Mouse (Mus musculus): ENCODE measurements around the gene 4930578G10Rik. TPM values are rescaled to one million over a fixed set of nuclear protein-coding genes. Genes with fewer than 3 reads are reported as not detected.
A peak's percentile ranks its signal among the peaks of the same experiment; 100 is the strongest.

The 4930578G10Rik gene
- polyA plus RNA-seq, 1 experiment from 2014 or later, result 0.67 TPM

DNA sequence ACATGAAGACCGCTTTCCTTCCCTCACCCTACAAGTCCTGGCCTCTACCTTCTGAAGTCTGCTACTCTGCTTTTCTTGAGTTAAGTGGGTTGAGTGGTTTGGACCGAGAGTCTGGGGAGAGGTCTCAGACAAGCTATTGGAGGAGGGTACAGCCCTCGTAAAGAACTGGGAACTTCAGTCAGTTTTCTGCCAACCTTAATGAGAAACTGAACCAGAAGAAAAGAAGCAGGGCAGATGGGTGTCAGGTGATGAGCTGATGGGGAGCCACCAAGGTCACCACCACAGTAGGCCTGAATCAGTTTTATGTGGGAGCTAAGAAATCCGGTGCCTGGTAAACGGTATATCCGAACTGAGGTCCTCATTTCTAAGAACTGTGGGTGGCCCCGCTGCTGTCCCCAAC, 136.8 kb downstream of the 4930578G10Rik start:
- no peaks in the 10 kb centered on the region for H3K9me3 ChIP-seq (ENCODE audit: control insufficient read depth, low read length)
- no peaks in the 10 kb centered on the region for H3K4me1 ChIP-seq (replicated peaks; ENCODE audit: control insufficient read depth, insufficient read depth, low read length)
- no peak overlapping the region for H3K9ac ChIP-seq
- no peak for DNase-seq (ENCODE audit: low spot score)
- no peaks in the 10 kb centered on the region for H3K27me3 ChIP-seq (ENCODE audit: control insufficient read depth, insufficient read depth, low read length)
- ATAC-seq (ENCODE audit: low FRiP score), result no peak
- H3K4me3 ChIP-seq (replicated peaks; ENCODE audit: low read length), result no peak overlapping the region
- H3K36me3 ChIP-seq (replicated peaks; ENCODE audit: control insufficient read depth, insufficient read depth), result no peaks in the 10 kb centered on the region
- H3K4me2 ChIP-seq (replicated peaks), result no peak overlapping the region
- WGBS, result 92% methylated on average over 7 of the region's 7 CpGs
- no peak overlapping the region for H3K27ac ChIP-seq

DNA sequence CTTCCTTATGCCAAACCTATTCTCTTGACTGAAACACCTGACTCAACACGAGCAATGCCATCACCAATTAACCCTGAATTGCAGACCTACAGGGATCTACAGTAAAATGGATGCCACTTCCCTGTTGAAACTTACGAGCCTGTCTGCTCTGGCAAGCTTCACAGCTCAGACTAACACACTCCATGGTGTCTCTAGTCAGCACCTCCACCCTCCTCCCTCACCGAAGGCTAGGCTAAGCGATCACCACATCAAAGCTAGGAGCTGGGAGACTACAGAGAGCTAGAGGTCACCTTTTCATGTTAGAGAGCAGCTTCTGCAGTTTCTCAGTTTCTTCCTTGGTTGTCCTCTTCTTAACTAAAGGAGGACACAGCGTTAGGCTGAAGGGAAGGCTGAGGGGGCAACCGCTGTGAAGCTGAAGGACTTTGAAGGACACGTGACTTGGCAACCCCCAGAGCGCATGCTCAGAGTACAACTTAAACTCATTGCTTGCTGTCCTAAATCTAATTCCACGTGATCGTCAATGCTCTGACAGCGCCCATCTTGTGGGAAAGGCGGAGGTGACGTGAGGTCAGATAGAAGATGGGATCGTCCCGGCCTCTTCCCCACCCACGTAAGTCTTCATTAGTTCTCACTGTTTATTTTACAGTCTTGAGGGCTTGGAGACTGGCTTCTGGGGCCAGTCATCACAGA, 137.5 kb downstream of the 4930578G10Rik start:
- Histone ChIP-seq H3K4me3 (replicated peaks; ENCODE audit: low read length) (no peak overlapping the region), H3K9me3 (ENCODE audit: control insufficient read depth, low read length) (no peaks in the 10 kb centered on the region), H3K27me3 (ENCODE audit: control insufficient read depth, insufficient read depth, low read length) (no peaks in the 10 kb centered on the region), H3K4me1 (replicated peaks; ENCODE audit: control insufficient read depth, insufficient read depth, low read length) (no peaks in the 10 kb centered on the region), H3K4me2 (replicated peaks) (no peak overlapping the region), H3K9ac (no peak overlapping the region), H3K36me3 (replicated peaks; ENCODE audit: control insufficient read depth, insufficient read depth) (no peaks in the 10 kb centered on the region), H3K27ac (no peak overlapping the region)
- DNase-seq (ENCODE audit: low spot score) (no peak), ATAC-seq (ENCODE audit: low FRiP score) (no peak)
- 87% methylated on average over 16 of the region's 16 CpGs for WGBS

DNA sequence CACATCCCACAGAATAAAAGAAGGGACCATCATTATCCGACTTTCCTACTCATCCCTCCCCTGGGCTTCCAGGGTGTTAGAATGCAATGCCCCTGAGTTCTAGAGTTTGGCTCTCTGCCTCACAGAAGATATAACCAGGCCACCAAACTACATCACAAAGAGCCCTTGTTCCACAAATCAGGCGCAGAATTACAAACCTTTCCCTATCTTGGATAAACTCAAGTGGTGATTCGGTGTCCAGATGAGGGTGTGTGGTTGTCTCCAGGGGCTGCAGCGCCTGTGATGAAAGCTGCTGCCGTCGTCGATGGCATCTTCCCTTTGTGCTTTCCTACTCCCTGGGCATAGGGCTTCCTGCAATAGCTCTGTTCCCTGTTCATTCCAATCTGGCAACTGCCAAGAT, 138.8 kb downstream of the 4930578G10Rik start, which contains the start of gene Fam205c:
Fam205c (minus strand) TSS at position 101 of the 400 bp plus-strand sequence.
- DNase-seq (ENCODE audit: low spot score), result no peak
- Histone ChIP-seq H3K4me1 (replicated peaks; ENCODE audit: control insufficient read depth, insufficient read depth, low read length) (no peaks in the 10 kb centered on the region), H3K27ac (no peak within 1 kb of the TSS), H3K27me3 (ENCODE audit: control insufficient read depth, insufficient read depth, low read length) (no peaks in the 10 kb centered on the region), H3K4me2 (replicated peaks) (no peak within 1 kb of the TSS), H3K4me3 (replicated peaks; ENCODE audit: low read length) (no peak within 1 kb of the TSS), H3K9ac (no peak within 1 kb of the TSS), H3K9me3 (ENCODE audit: control insufficient read depth, low read length) (no peaks in the 10 kb centered on the region), H3K36me3 (replicated peaks; ENCODE audit: control insufficient read depth, insufficient read depth) (no peaks in the 10 kb centered on the region)
- 85% methylated on average over 7 of the region's 7 CpGs for WGBS
- ATAC-seq (ENCODE audit: low FRiP score), result no peak

DNA sequence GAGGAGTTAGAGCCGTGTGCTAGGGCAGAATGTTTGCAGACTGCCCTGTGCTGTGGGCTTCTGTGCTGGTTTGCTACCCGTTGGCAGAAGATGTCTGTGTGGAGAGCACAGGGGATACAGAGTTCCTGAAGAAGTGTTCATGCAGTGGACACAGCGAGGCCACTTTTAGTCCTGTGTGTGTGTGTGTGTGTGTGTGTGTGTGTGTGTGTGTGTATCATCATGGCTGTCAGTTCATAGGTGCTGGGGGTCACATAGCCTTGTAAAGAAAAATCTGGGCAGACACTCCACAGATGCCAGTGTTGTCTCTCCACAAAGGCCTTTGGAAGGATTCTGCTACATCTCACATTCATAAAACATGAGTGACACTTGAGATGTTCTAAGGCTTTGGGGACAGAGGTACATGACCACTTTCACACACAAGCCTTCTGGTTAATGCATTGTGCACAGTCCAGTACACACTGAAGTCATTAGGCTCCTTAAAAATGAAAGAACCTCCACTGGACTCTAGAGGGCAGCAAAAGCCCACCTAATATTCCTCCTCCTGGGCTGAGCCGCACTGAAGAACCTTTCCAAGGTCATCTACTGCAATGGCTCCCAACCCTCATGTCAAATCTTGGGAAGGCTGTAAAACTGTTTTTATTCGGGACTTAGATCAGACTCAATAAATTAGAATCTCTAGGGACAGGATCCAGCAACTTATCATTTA, 141.4 kb downstream of the 4930578G10Rik start:
- Histone ChIP-seq H3K4me2 (replicated peaks) (no peak overlapping the region), H3K4me1 (replicated peaks; ENCODE audit: control insufficient read depth, insufficient read depth, low read length) (no peaks in the 10 kb centered on the region), H3K9me3 (ENCODE audit: control insufficient read depth, low read length) (no peaks in the 10 kb centered on the region), H3K4me3 (replicated peaks; ENCODE audit: low read length) (no peak overlapping the region), H3K27ac (no peak overlapping the region), H3K9ac (no peak overlapping the region), H3K27me3 (ENCODE audit: control insufficient read depth, insufficient read depth, low read length) (no peaks in the 10 kb centered on the region), H3K36me3 (replicated peaks; ENCODE audit: control insufficient read depth, insufficient read depth) (no peaks in the 10 kb centered on the region)
- WGBS, result 37% methylated on average over 5 of the region's 5 CpGs
- peak; percentile 92 for ATAC-seq (ENCODE audit: low FRiP score)
- DNase-seq (ENCODE audit: low spot score), result peak; percentile 89

DNA sequence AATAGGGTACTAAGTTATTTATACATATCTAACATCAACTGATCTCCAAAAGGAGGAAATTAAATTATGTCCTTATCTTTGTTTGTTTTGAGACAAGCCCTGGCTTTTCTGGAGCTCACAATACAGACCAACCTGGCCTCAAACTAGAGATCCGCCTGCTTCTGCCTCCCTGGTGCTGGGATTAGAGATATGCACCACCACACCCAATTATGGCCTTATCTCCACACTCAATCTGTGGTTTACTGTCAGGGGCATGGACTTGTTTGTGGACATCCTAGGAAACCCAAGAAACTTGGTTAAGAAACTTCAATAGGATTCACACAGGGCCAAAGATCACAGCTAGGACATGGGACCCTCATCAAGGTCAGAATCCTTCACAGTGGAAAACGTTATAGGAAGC, 142.3 kb downstream of the 4930578G10Rik start:
- ATAC-seq (ENCODE audit: low FRiP score) (no peak), DNase-seq (ENCODE audit: low spot score) (no peak)
- Histone ChIP-seq H3K27ac (no peak overlapping the region), H3K4me3 (replicated peaks; ENCODE audit: low read length) (no peak overlapping the region), H3K9ac (no peak overlapping the region), H3K4me2 (replicated peaks) (no peak overlapping the region), H3K27me3 (ENCODE audit: control insufficient read depth, insufficient read depth, low read length) (no peaks in the 10 kb centered on the region), H3K4me1 (replicated peaks; ENCODE audit: control insufficient read depth, insufficient read depth, low read length) (no peaks in the 10 kb centered on the region), H3K9me3 (ENCODE audit: control insufficient read depth, low read length) (no peaks in the 10 kb centered on the region), H3K36me3 (replicated peaks; ENCODE audit: control insufficient read depth, insufficient read depth) (no peaks in the 10 kb centered on the region)
- 87% methylated on average over 2 of the region's 2 CpGs for WGBS

DNA sequence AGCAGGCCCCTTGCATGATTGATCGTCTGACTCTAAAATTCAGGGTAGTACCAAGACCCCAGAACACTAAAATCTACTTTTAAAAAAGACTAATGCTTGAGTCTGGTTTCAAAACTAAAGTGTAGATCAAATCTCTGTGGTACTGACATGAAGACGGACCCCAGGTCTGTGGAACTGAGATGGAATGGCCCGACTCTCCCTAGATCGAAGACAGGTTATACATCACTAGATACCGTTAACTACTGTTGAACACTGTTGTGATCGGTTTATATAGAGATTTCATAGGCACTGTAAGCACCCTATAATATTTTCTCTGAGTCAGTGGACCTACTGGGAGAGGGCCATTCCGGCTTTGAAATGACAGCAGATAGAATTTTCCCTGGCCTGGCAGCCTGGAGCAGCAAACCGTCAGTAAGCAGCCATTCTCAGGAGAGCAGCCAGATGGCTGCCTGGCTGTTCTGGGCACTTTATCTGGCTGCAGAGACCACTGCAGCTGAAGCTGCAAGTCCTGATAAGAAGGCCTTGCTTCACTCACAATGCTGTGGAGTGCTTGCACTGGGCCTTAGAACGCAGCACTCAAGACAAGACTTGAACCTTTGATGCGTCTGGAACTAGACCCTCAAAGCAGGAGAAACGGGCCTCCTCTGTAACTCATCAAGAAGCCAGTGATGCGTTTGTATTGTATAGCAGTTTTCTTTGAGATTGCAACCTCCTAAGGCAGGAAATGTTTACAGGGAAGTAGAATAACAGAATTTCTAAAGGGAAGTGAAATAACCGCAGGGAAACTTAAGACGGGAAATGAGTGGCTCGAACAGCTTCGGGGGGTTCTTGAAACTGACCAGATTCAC, 144.7 kb downstream of the 4930578G10Rik start:
- DNase-seq (ENCODE audit: low spot score) (no peak), ATAC-seq (ENCODE audit: low FRiP score) (no peak)
- no peak overlapping the region for H3K4me2 ChIP-seq (replicated peaks)
- WGBS, result 74% methylated on average over 16 of the region's 16 CpGs
- no peaks in the 10 kb centered on the region for H3K27me3 ChIP-seq (ENCODE audit: control insufficient read depth, insufficient read depth, low read length)
- H3K4me1 ChIP-seq (replicated peaks; ENCODE audit: control insufficient read depth, insufficient read depth, low read length), result no peaks in the 10 kb centered on the region
- H3K36me3 ChIP-seq (replicated peaks; ENCODE audit: control insufficient read depth, insufficient read depth), result no peaks in the 10 kb centered on the region
- H3K9me3 ChIP-seq (ENCODE audit: control insufficient read depth, low read length), result no peaks in the 10 kb centered on the region
- peak overlapping the region; percentile 54 for H3K27ac ChIP-seq
- no peak overlapping the region for H3K4me3 ChIP-seq (replicated peaks; ENCODE audit: low read length)
- H3K9ac ChIP-seq, result no peak overlapping the region

DNA sequence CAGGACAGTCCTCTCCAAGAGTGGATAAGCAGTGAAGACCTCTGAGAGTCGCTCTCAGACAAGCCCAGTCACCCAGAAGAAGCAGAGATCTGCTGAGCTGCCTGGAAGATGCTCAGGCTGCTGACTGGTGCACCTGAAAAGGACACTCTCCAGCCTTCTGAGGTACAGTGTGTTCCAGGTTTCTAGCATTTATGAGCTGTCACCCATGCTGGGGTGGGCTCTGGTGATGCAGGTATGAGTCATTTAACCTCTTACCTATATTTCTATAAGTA, 145.3 kb downstream of the 4930578G10Rik start:
- no peaks in the 10 kb centered on the region for H3K27me3 ChIP-seq (ENCODE audit: control insufficient read depth, insufficient read depth, low read length)
- WGBS, result 63% methylated on average over 1 of the region's 1 CpGs
- H3K27ac ChIP-seq, result peak overlapping the region; percentile 54; the same call in 1 of the 2 replicates
- no peaks in the 10 kb centered on the region for H3K36me3 ChIP-seq (replicated peaks; ENCODE audit: control insufficient read depth, insufficient read depth)
- no peak overlapping the region for H3K9ac ChIP-seq
- H3K4me1 ChIP-seq (replicated peaks; ENCODE audit: control insufficient read depth, insufficient read depth, low read length), result no peaks in the 10 kb centered on the region
- no peak overlapping the region for H3K4me3 ChIP-seq (replicated peaks; ENCODE audit: low read length)
- H3K4me2 ChIP-seq (replicated peaks), result no peak overlapping the region
- ATAC-seq (ENCODE audit: low FRiP score) (no peak), DNase-seq (ENCODE audit: low spot score) (no peak)
- H3K9me3 ChIP-seq (ENCODE audit: control insufficient read depth, low read length), result no peaks in the 10 kb centered on the region

DNA sequence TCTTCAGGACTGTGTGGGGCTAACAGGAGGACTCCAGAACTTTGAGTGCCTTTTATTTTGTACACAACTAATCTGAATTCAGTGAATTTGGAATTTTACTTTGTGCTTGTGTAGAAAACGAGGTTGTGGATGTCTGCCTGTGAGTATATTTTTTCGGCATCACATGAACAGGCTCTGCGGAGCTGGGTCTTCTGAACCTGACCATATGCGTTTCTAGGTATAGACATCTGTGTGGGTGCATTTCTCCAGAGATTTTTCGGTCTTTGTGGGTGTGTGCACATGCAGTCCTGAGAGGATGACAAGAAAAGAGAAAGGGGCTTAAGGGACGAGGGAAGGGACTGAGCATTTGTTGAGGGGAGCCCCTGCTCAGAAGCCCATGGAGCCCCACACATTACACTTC, 151.6 kb downstream of the 4930578G10Rik start:
- WGBS, result 90% methylated on average over 6 of the region's 6 CpGs

DNA sequence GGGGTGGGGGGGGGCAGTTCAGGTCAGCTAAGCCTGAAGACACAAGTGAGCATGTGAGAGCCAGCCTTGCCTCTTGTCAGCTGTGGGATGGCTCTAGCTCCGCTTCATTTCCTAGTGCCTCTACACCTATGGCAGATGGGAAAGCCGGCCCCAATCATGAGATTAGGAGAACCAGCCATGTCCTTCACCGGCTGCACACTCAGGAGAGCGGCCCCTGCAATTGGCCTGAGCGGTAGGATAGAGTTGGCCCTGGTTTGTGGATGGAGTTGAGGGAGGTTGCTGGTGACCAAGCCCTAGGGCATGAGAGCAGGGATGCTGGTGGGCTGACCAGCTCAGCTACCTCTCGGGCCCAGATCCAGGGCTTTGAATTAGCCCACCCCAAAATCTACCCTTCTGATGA, 153.5 kb downstream of the 4930578G10Rik start:
- no peaks in the 10 kb centered on the region for H3K4me1 ChIP-seq (replicated peaks; ENCODE audit: control insufficient read depth, insufficient read depth, low read length)
- no peak overlapping the region for H3K4me2 ChIP-seq (replicated peaks)
- no peak overlapping the region for H3K27ac ChIP-seq
- no peaks in the 10 kb centered on the region for H3K27me3 ChIP-seq (ENCODE audit: control insufficient read depth, insufficient read depth, low read length)
- DNase-seq (ENCODE audit: low spot score) (no peak), ATAC-seq (ENCODE audit: low FRiP score) (no peak)
- H3K36me3 ChIP-seq (replicated peaks; ENCODE audit: control insufficient read depth, insufficient read depth), result no peaks in the 10 kb centered on the region
- H3K4me3 ChIP-seq (replicated peaks; ENCODE audit: low read length), result no peak overlapping the region
- no peak overlapping the region for H3K9ac ChIP-seq
- H3K9me3 ChIP-seq (ENCODE audit: control insufficient read depth, low read length), result no peaks in the 10 kb centered on the region
- 94% methylated on average over 6 of the region's 6 CpGs for WGBS

More for the DNA sequence above, 151.6 kb downstream of the 4930578G10Rik start:
- Histone ChIP-seq H3K27ac (no peak overlapping the region), H3K4me3 (replicated peaks; ENCODE audit: low read length) (no peak overlapping the region), H3K27me3 (ENCODE audit: control insufficient read depth, insufficient read depth, low read length) (no peaks in the 10 kb centered on the region), H3K4me2 (replicated peaks) (no peak overlapping the region), H3K4me1 (replicated peaks; ENCODE audit: control insufficient read depth, insufficient read depth, low read length) (no peaks in the 10 kb centered on the region), H3K36me3 (replicated peaks; ENCODE audit: control insufficient read depth, insufficient read depth) (no peaks in the 10 kb centered on the region), H3K9ac (no peak overlapping the region), H3K9me3 (ENCODE audit: control insufficient read depth, low read length) (no peaks in the 10 kb centered on the region)
- no peak for ATAC-seq (ENCODE audit: low FRiP score)
- no peak for DNase-seq (ENCODE audit: low spot score)
